Comparison of ENCODE assay signal across 8 mouse cellular contexts in genomic region chr2:31172001-31172400, GRCm38 (mm10). TPM values are rescaled to one million over a fixed set of nuclear protein-coding genes. Genes with fewer than 3 reads are reported as not detected.
DNase-seq lines count a peak whose midpoint lies in the region; ATAC-seq lines count a peak whose summit lies in the region.

No protein-coding gene starts in this region.

- no peak overlapping the region for H3K4me3 ChIP-seq in embryonic facial prominence, embryonic 12.5 days
- H3K4me3 ChIP-seq in embryonic facial prominence, embryonic 10.5 days: no peak overlapping the region
- H3K4me3 ChIP-seq in heart, embryonic 15.5 days: no peak overlapping the region
- no peak overlapping the region for H3K4me3 ChIP-seq in liver, embryonic 13.5 days (replicated peaks)
- H3K4me3 ChIP-seq in forebrain, embryonic 12.5 days (replicated peaks): no peak overlapping the region

- whole genome bisulfite sequencing in embryonic facial prominence, embryonic 12.5 days: 87% methylated on average over 5 of the region's 5 CpGs
- 88% methylated on average over 5 of the region's 5 CpGs for WGBS in embryonic facial prominence, embryonic 10.5 days
- WGBS in heart, embryonic 15.5 days: 69% methylated on average over 5 of the region's 5 CpGs
- 43% methylated on average over 5 of the region's 5 CpGs for WGBS in liver, embryonic 13.5 days (ENCODE audit: insufficient replicate concordance)
- WGBS in forebrain, embryonic 12.5 days: 84% methylated on average over 5 of the region's 5 CpGs

- no peak for DNase-seq in embryonic facial prominence, embryonic 10.5 days (ENCODE audit: low spot score)
- DNase-seq in CD4-positive, CD25-positive, alpha-beta regulatory T cell, adult 2 months (ENCODE audit: low read depth, low spot score): peak; percentile 67
- no peak for DNase-seq in liver, embryonic 13.5 days
- no peak for DNase-seq in adipocyte (ENCODE audit: low spot score)
- DNase-seq in layer of hippocampus, postnatal 10 days (ENCODE audit: low spot score in 2 of 2): no peak

- no peak overlapping the region for H3K4me2 ChIP-seq in embryonic facial prominence, embryonic 12.5 days (replicated peaks)
- no peak overlapping the region for H3K4me2 ChIP-seq in heart, embryonic 15.5 days
- H3K4me2 ChIP-seq in liver, embryonic 13.5 days: no peak overlapping the region; the same call in 1 of the 2 replicates
- H3K4me2 ChIP-seq in forebrain, embryonic 12.5 days: no peak overlapping the region

- no peaks in the 10 kb centered on the region for H3K27me3 ChIP-seq in embryonic facial prominence, embryonic 12.5 days
- H3K27me3 ChIP-seq in embryonic facial prominence, embryonic 10.5 days (replicated peaks; ENCODE audit: low read depth, poor library complexity, severe bottlenecking): no peaks in the 10 kb centered on the region
- no peaks in the 10 kb centered on the region for H3K27me3 ChIP-seq in heart, embryonic 15.5 days
- H3K27me3 ChIP-seq in liver, embryonic 13.5 days: no peaks in the 10 kb centered on the region
- no peaks in the 10 kb centered on the region; the same call in 1 of the 2 replicates for H3K27me3 ChIP-seq in forebrain, embryonic 12.5 days

- no peaks in the 10 kb centered on the region for H3K4me1 ChIP-seq in embryonic facial prominence, embryonic 12.5 days
- H3K4me1 ChIP-seq in embryonic facial prominence, embryonic 10.5 days: no peaks in the 10 kb centered on the region
- H3K4me1 ChIP-seq in heart, embryonic 15.5 days (replicated peaks): no peaks in the 10 kb centered on the region; the same call in none of the 2 replicates
- H3K4me1 ChIP-seq in liver, embryonic 13.5 days (replicated peaks): peaks cover 21% of the 10 kb centered on the region
- no peaks in the 10 kb centered on the region for H3K4me1 ChIP-seq in forebrain, embryonic 12.5 days

- H3K36me3 ChIP-seq in embryonic facial prominence, embryonic 12.5 days: peaks cover 91% of the 10 kb centered on the region
- peaks cover 100% of the 10 kb centered on the region for H3K36me3 ChIP-seq in embryonic facial prominence, embryonic 10.5 days (replicated peaks)
- H3K36me3 ChIP-seq in heart, embryonic 15.5 days: peaks cover 84% of the 10 kb centered on the region
- peaks cover 94% of the 10 kb centered on the region for H3K36me3 ChIP-seq in liver, embryonic 13.5 days
- peaks cover 94% of the 10 kb centered on the region for H3K36me3 ChIP-seq in forebrain, embryonic 12.5 days (replicated peaks)

- ATAC-seq in embryonic facial prominence, embryonic 12.5 days (ENCODE audit: insufficient number of reproducible peaks, insufficient read depth, low FRiP score, low TSS enrichment): no peak
- ATAC-seq in heart, embryonic 15.5 days (replicated peaks; ENCODE audit: insufficient number of reproducible peaks, insufficient read depth, low FRiP score, low read depth): no peak
- no peak for ATAC-seq in liver, embryonic 13.5 days (ENCODE audit: low read depth)
- ATAC-seq in forebrain, embryonic 12.5 days (ENCODE audit: low FRiP score): no peak

- H3K27ac ChIP-seq in embryonic facial prominence, embryonic 12.5 days: peak overlapping the region; percentile 54; the same call in 1 of the 2 replicates
- H3K27ac ChIP-seq in embryonic facial prominence, embryonic 10.5 days (replicated peaks): no peak overlapping the region; the same call in 1 of the 2 replicates
- H3K27ac ChIP-seq in heart, embryonic 15.5 days: peak overlapping the region; percentile 81
- H3K27ac ChIP-seq in liver, embryonic 13.5 days: peak overlapping the region; percentile 70
- H3K27ac ChIP-seq in forebrain, embryonic 12.5 days: no peak overlapping the region

- no peaks in the 10 kb centered on the region for H3K9me3 ChIP-seq in embryonic facial prominence, embryonic 12.5 days
- H3K9me3 ChIP-seq in embryonic facial prominence, embryonic 10.5 days: no peaks in the 10 kb centered on the region
- no peaks in the 10 kb centered on the region for H3K9me3 ChIP-seq in heart, embryonic 15.5 days (replicated peaks)
- H3K9me3 ChIP-seq in liver, embryonic 13.5 days (replicated peaks): no peaks in the 10 kb centered on the region
- H3K9me3 ChIP-seq in forebrain, embryonic 12.5 days: no peaks in the 10 kb centered on the region

- no peak overlapping the region for H3K9ac ChIP-seq in embryonic facial prominence, embryonic 12.5 days
- H3K9ac ChIP-seq in heart, embryonic 15.5 days: no peak overlapping the region
- no peak overlapping the region for H3K9ac ChIP-seq in liver, embryonic 13.5 days
- no peak overlapping the region for H3K9ac ChIP-seq in forebrain, embryonic 12.5 days

RNA-seq across cellular contexts. Expression of gene Gpr107, which starts 19.9 kb away (rescaled TPM):
- polyA plus RNA-seq in embryonic facial prominence, embryonic 12.5 days (2016; fragmentation: Nextera tagmentation; extraction: Ambion mirVana): 37.5 and 41.1 TPM in 2 replicates
- polyA plus RNA-seq in embryonic facial prominence, embryonic 10.5 days (2016; fragmentation: Nextera tagmentation; extraction: Ambion mirVana): 28.7 and 32.4 TPM in 2 replicates
- polyA plus RNA-seq in heart, embryonic 15.5 days (2015; fragmentation: Nextera tagmentation; extraction: Ambion mirVana): 26.4 and 31.0 TPM in 2 replicates
- 11.8 and 14.1 TPM in 2 replicates for polyA plus RNA-seq in liver, embryonic 13.5 days (2015; fragmentation: Nextera tagmentation; extraction: Ambion mirVana)
- 38.8 and 41.4 TPM in 2 replicates for polyA plus RNA-seq in forebrain, embryonic 12.5 days (2016; fragmentation: Nextera tagmentation; extraction: Ambion mirVana)
- total RNA-seq in layer of hippocampus, postnatal 10 days (2021): 10 to 100 TPM; 50.7 to 54.5 TPM

RNA-seq across cellular contexts. Expression of gene Fnbp1, which starts 30.2 kb away (rescaled TPM):
- 24.0 and 26.3 TPM in 2 replicates for polyA plus RNA-seq in embryonic facial prominence, embryonic 12.5 days (2016; fragmentation: Nextera tagmentation; extraction: Ambion mirVana)
- polyA plus RNA-seq in embryonic facial prominence, embryonic 10.5 days (2016; fragmentation: Nextera tagmentation; extraction: Ambion mirVana): 15.7 and 17.0 TPM in 2 replicates
- 16.0 and 21.8 TPM in 2 replicates for polyA plus RNA-seq in heart, embryonic 15.5 days (2015; fragmentation: Nextera tagmentation; extraction: Ambion mirVana)
- 5.7 and 6.9 TPM in 2 replicates for polyA plus RNA-seq in liver, embryonic 13.5 days (2015; fragmentation: Nextera tagmentation; extraction: Ambion mirVana)
- 16.3 and 18.9 TPM in 2 replicates for polyA plus RNA-seq in forebrain, embryonic 12.5 days (2016; fragmentation: Nextera tagmentation; extraction: Ambion mirVana)
- total RNA-seq in layer of hippocampus, postnatal 10 days (2021): 10 to 100 TPM; 90.2 to 99.0 TPM

Comparison
In these comparisons a context has a peak if more than half of its experiments do, and no peak if none do; other contexts are left out.
1. H3K27ac ChIP-seq: peak in embryonic facial prominence, embryonic 12.5 days (single experiment), heart, embryonic 15.5 days (single experiment) and liver, embryonic 13.5 days (single experiment); none in embryonic facial prominence, embryonic 10.5 days (single experiment) and forebrain, embryonic 12.5 days (single experiment).